Mouse (Mus musculus): ENCODE measurements around the gene Bag5. TPM values are rescaled to one million over a fixed set of nuclear protein-coding genes. Genes with fewer than 3 reads are reported as not detected.

The Bag5 gene
- polyA plus RNA-seq, 1 experiment = 14.6 TPM

GRCm38 (mm10) chr12:111756082-111756697, 43.1 kb upstream of the Bag5 start:
- H3K27ac ChIP-seq (ENCODE audit: insufficient read depth, low read depth, low read length) = no peak overlapping the region

GRCm38 (mm10) chr12:111755231-111755630, 42.2 kb upstream of the Bag5 start:
- no peak overlapping the region for H3K27ac ChIP-seq (ENCODE audit: insufficient read depth, low read depth, low read length)
- H3K4me3 ChIP-seq (ENCODE audit: insufficient read depth, low read depth, low read length) = no peak overlapping the region
- H3K4me1 ChIP-seq (ENCODE audit: control insufficient read depth, insufficient read depth, low read length) = peaks cover 5% of the 10 kb centered on the region; the same call in 1 of the 2 replicates
- TF ChIP-seq CTCF (conservative IDR thresholded peaks at IDR 0.05; ENCODE audit: insufficient read depth, insufficient read length, low read depth, low read length) = no peak
- no peak for TF ChIP-seq POLR2A (IDR thresholded peaks at IDR 0.05; ENCODE audit: low read depth, low read length)
- H3K36me3 ChIP-seq (ENCODE audit: control insufficient read depth, insufficient read depth, low read length) = no peaks in the 10 kb centered on the region
- 73% methylated on average over 2 of the region's 2 CpGs for WGBS
- no peaks in the 10 kb centered on the region for H3K27me3 ChIP-seq (replicated peaks; ENCODE audit: control insufficient read depth, insufficient read depth, low read length)
- no peak for DNase-seq

More at GRCm38 (mm10) chr12:111756082-111756697, 43.1 kb upstream of the Bag5 start:
- Histone ChIP-seq H3K4me3 (ENCODE audit: insufficient read depth, low read depth, low read length) (no peak overlapping the region), H3K36me3 (ENCODE audit: control insufficient read depth, insufficient read depth, low read length) (no peaks in the 10 kb centered on the region), H3K27me3 (replicated peaks; ENCODE audit: control insufficient read depth, insufficient read depth, low read length) (no peaks in the 10 kb centered on the region), H3K4me1 (ENCODE audit: control insufficient read depth, insufficient read depth, low read length) (peaks cover 10% of the 10 kb centered on the region; the same call in 1 of the 2 replicates)
- TF ChIP-seq POLR2A (IDR thresholded peaks at IDR 0.05; ENCODE audit: low read depth, low read length) = no peak
- TF ChIP-seq CTCF (conservative IDR thresholded peaks at IDR 0.05; ENCODE audit: insufficient read depth, insufficient read length, low read depth, low read length) = no peak
- DNase-seq = no peak
- 27% methylated on average over 4 of the region's 4 CpGs for WGBS

GRCm38 (mm10) chr12:111754710-111755109, 41.7 kb upstream of the Bag5 start:
- Histone ChIP-seq H3K36me3 (ENCODE audit: control insufficient read depth, insufficient read depth, low read length) (no peaks in the 10 kb centered on the region), H3K27me3 (replicated peaks; ENCODE audit: control insufficient read depth, insufficient read depth, low read length) (no peaks in the 10 kb centered on the region), H3K27ac (ENCODE audit: insufficient read depth, low read depth, low read length) (no peak overlapping the region), H3K4me1 (ENCODE audit: control insufficient read depth, insufficient read depth, low read length) (peaks cover 5% of the 10 kb centered on the region; the same call in 1 of the 2 replicates), H3K4me3 (ENCODE audit: insufficient read depth, low read depth, low read length) (no peak overlapping the region)
- DNase-seq = no peak
- TF ChIP-seq CTCF (conservative IDR thresholded peaks at IDR 0.05; ENCODE audit: insufficient read depth, insufficient read length, low read depth, low read length) = no peak
- TF ChIP-seq POLR2A (IDR thresholded peaks at IDR 0.05; ENCODE audit: low read depth, low read length) = no peak

GRCm38 (mm10) chr12:111753347-111753746, 40.3 kb upstream of the Bag5 start:
- 31% methylated on average over 9 of the region's 9 CpGs for WGBS
- TF ChIP-seq POLR2A (IDR thresholded peaks at IDR 0.05; ENCODE audit: low read depth, low read length) = no peak
- no peak for TF ChIP-seq CTCF (conservative IDR thresholded peaks at IDR 0.05; ENCODE audit: insufficient read depth, insufficient read length, low read depth, low read length)
- H3K27ac ChIP-seq (ENCODE audit: insufficient read depth, low read depth, low read length) = no peak overlapping the region
- H3K4me1 ChIP-seq (ENCODE audit: control insufficient read depth, insufficient read depth, low read length) = peaks cover 5% of the 10 kb centered on the region; the same call in 1 of the 2 replicates
- no peak for DNase-seq
- no peaks in the 10 kb centered on the region for H3K36me3 ChIP-seq (ENCODE audit: control insufficient read depth, insufficient read depth, low read length)
- no peak overlapping the region for H3K4me3 ChIP-seq (ENCODE audit: insufficient read depth, low read depth, low read length)
- H3K27me3 ChIP-seq (replicated peaks; ENCODE audit: control insufficient read depth, insufficient read depth, low read length) = no peaks in the 10 kb centered on the region

GRCm38 (mm10) chr12:111752491-111752890, 39.4 kb upstream of the Bag5 start:
- no peak for TF ChIP-seq POLR2A (IDR thresholded peaks at IDR 0.05; ENCODE audit: low read depth, low read length)
- TF ChIP-seq CTCF (conservative IDR thresholded peaks at IDR 0.05; ENCODE audit: insufficient read depth, insufficient read length, low read depth, low read length) = no peak
- H3K27ac ChIP-seq (ENCODE audit: insufficient read depth, low read depth, low read length) = no peak overlapping the region
- H3K4me3 ChIP-seq (ENCODE audit: insufficient read depth, low read depth, low read length) = no peak overlapping the region
- 86% methylated on average over 6 of the region's 6 CpGs for WGBS
- no peaks in the 10 kb centered on the region for H3K27me3 ChIP-seq (replicated peaks; ENCODE audit: control insufficient read depth, insufficient read depth, low read length)
- H3K4me1 ChIP-seq (ENCODE audit: control insufficient read depth, insufficient read depth, low read length) = peaks cover 5% of the 10 kb centered on the region; the same call in 1 of the 2 replicates
- no peaks in the 10 kb centered on the region for H3K36me3 ChIP-seq (ENCODE audit: control insufficient read depth, insufficient read depth, low read length)
- no peak for DNase-seq

GRCm38 (mm10) chr12:111750739-111751138, 37.7 kb upstream of the Bag5 start:
- Histone ChIP-seq H3K4me1 (ENCODE audit: control insufficient read depth, insufficient read depth, low read length) (no peaks in the 10 kb centered on the region), H3K27me3 (replicated peaks; ENCODE audit: control insufficient read depth, insufficient read depth, low read length) (no peaks in the 10 kb centered on the region), H3K27ac (ENCODE audit: insufficient read depth, low read depth, low read length) (no peak overlapping the region), H3K4me3 (ENCODE audit: insufficient read depth, low read depth, low read length) (no peak overlapping the region), H3K36me3 (ENCODE audit: control insufficient read depth, insufficient read depth, low read length) (no peaks in the 10 kb centered on the region)
- TF ChIP-seq CTCF (conservative IDR thresholded peaks at IDR 0.05; ENCODE audit: insufficient read depth, insufficient read length, low read depth, low read length) (no peak), POLR2A (IDR thresholded peaks at IDR 0.05; ENCODE audit: low read depth, low read length) (no peak)
- WGBS = 92% methylated on average over 3 of the region's 3 CpGs
- DNase-seq = no peak

- WGBS = 88% methylated on average over 7 of the region's 7 CpGs
- Histone ChIP-seq H3K27ac (ENCODE audit: insufficient read depth, low read depth, low read length) (no peak overlapping the region), H3K36me3 (ENCODE audit: control insufficient read depth, insufficient read depth, low read length) (no peaks in the 10 kb centered on the region), H3K4me3 (ENCODE audit: insufficient read depth, low read depth, low read length) (no peak overlapping the region), H3K4me1 (ENCODE audit: control insufficient read depth, insufficient read depth, low read length) (no peaks in the 10 kb centered on the region), H3K27me3 (replicated peaks; ENCODE audit: control insufficient read depth, insufficient read depth, low read length) (no peaks in the 10 kb centered on the region)
- no peak for TF ChIP-seq POLR2A (IDR thresholded peaks at IDR 0.05; ENCODE audit: low read depth, low read length)
- no peak for TF ChIP-seq CTCF (conservative IDR thresholded peaks at IDR 0.05; ENCODE audit: insufficient read depth, insufficient read length, low read depth, low read length)
- DNase-seq = no peak
Observed at GRCm38 (mm10) chr12:111747421-111747820, 34.4 kb upstream of the Bag5 start.
